Mouse (Mus musculus): ENCODE measurements around the gene Ano3.

- TF ChIP-seq POLR2A (IDR thresholded peaks at IDR 0.05; ENCODE audit: low read depth, low read length), result no peak
- no peak for TF ChIP-seq CTCF (IDR thresholded peaks at IDR 0.05; ENCODE audit: borderline replicate concordance, insufficient read depth, low read length)
Observed at GRCm38 (mm10) chr2:110795433-110795832, 155.3 kb downstream of the Ano3 start.
